Mouse (Mus musculus) T-cell, adult 2 months (primary cell): Measurements from ENCODE around the gene Fahd1.

Experiments used
- DNase-seq: peaks from one replicate; pipeline ENCODE4 v3.0.0; 2022; ENCODE audit warnings: low spot score

The Fahd1 gene

DNA sequence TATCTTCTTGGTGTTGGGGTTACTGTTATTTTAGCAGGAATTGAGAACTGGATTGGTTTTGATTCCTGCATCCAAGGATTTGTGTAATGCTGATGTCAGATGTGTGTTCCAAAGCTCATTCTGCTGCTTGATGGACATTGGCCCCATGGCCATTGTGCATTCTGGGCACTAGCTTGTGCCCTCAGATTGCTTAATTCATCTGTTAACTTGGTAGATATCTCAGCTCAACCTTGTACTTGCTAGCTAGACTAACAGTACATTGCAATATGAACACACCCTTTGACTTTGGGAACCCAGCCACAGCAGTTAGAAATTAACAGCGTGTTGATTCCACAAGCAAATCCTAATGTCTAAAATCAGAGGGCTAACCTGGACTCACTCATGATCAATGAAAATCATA is 2.8 kb downstream of the Fahd1 start:
- DNase-seq: no peak

DNA sequence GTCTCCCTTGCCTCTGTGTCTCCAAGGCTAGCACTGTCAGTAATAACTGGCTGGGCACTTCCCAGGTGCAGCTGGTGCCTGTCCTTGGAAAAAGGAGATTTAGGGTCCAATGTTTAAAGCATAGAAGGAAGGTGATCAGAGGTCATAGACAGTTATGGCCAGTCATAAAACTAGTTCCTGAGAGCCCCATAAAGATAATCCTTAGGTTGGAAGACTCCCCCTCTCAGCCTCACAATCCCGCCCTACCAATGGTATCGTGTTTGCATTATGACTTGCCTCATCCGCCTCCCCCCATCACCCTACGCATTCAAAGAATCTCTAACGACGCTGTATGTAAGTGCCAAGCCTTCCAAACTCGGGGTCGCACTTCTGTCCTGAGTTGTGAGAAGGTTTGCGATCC is 5.6 kb downstream of the Fahd1 start:
- no peak for DNase-seq

DNA sequence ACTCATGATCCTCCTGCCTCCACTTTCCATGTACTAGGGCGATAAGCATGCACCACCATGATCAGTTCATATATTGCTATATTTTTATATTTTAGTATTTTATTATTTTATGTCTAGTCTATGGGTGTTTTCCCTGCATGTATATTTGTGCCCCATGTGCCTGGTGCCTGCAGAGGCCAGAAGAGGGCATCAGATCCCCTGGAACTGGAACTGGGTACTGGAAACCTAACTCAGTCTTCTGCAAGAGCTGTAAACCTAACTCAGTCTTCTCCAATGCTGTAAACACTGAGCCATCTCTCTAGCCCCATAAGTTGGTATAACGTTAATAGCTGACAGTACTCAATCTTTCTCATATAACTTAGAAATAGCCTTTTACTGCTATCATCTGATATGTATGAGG is 7.5 kb downstream of the Fahd1 start:
- no peak for DNase-seq

DNA sequence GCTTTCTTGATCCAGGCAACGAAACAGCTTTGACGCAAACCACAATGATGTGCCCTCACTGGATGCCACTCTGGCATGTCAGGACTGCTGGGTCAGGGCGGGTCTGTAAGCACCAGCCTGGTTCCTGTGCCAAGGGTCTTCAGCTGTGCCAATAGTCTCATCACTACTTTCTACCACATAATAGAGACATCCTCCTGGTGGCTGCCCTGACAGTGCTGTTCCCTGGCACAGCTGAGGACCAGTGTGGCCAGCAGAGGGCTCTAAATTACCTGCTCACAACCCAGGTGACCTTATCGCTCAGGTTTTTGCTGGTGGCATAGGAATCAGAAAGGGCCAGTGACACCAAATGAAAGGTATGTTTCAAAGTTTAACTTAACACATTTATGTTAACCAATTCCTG is 9.0 kb downstream of the Fahd1 start:
- DNase-seq: peak; percentile 48

DNA sequence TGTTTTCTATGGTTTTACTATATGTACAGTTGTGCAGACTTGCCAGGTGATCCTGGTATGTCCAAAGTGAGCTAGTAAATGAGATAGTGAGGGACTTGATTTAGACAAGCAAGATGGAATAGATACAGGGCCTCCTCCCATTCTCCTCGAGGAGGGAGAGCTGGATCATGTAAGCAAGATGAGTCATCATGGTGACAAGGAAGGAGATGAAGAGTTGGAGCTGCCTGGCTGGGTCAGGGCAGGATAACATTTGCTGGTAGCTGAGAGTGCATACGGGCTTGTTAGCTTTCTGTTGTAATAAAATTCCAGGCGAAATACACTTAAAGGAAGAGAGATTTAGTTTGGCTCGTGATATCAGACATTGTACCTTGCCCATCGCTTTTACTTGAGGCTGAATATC is 9.8 kb downstream of the Fahd1 start:
- DNase-seq: no peak

DNA sequence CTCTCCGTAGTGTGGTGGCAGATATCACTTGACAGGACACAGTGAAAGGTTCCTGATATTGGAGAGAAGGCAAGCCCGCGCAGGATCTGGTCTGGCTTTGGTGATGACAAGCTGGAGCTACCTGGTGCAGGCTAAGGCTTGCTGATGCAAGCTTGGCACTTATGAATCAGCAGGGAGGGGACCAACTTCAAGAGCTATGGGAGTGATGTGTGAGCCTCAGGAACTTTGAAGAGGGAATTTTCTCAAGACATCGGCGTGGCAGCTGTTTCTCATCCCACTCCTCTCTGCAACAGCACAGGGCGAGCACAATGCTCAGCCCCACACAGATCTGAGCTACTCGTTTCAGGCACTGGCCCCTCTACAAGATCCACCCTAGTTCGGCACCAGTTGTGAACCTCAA is 10.3 kb downstream of the Fahd1 start, which contains the start of gene Hagh:
Gene Hagh (plus strand): TSS at position 302 of the 400 bp plus-strand sequence.
- DNase-seq: no peak

DNA sequence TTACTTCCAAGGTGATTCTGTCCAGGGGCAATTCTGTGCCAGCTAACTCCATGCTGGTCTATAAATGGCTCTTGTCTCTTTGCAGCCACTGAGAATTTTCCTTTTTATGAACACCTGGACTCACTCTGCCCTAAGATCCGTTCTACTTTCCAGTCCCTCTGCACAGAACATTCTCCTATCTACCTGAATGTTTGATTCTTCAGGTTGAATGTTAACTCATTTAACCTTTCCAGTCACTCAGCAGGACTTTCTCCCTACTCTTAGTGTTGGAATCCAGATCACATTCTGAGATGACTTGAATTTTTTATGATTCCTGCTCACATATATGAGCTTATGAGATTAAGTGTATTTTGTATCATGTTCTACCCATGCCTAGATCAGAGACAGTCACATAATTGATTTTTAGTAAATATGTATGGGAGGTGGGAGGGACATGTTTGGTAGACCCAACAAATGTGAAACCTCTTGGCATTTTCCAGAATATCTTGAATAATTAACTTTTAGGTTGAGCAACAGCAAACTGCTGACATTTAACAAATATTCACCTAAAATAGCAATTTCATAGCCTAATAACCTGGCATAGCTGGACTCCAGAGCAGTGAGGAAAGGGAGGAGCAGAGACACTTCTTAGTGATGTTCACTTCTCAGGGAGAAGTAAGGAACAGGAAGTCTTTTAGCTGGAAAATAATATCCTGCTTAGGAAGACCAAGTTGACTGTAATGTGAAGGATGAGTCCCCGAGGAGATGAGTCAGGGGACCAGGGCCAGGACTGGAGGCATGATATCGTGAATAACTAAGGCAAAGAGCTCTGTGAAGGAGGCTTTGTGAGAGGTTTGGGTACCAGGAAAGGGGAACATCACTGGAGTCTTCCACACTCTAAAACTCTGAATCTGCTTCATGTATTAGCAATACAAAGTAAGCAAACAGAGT is 28.5 kb downstream of the Fahd1 start:
- no peak for DNase-seq

DNA sequence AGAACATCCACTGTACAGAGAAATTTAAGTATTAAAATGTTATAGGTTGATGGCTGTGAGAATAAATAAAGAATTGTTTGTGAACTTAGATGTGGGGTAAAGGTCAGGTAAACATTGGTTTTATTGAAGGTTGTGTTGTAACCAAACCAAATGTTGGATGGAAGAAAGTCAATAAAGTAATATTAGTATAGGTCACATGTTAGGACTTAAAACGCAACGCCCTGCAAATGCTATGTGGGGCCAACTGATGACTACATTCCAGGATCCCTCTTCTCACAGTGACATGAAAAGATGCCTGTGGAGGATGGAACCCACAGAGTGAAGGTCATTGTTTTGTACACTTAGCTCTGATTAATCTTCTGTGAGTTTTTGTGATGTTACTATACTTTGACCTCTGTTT is 30.7 kb downstream of the Fahd1 start:
- DNase-seq: no peak

DNA sequence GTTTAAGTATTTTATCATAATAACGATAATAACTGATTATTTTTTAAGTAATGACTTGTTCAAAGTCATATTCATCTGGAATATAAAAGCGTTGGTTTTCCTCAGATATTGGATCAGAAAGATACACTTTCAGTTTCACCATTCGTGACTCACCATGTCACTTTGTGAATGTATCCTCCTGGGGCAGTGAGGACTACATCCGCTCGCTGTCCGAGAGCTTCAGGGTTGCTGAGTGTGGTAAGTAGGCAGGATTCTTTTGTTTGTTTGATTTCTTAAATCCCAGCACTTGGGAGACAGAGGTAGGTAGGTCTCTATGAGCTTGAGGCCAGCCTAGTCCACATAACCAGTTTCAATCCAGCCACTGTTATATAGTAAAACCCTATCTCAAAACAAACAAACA is 32.0 kb downstream of the Fahd1 start:
- no peak for DNase-seq

DNA sequence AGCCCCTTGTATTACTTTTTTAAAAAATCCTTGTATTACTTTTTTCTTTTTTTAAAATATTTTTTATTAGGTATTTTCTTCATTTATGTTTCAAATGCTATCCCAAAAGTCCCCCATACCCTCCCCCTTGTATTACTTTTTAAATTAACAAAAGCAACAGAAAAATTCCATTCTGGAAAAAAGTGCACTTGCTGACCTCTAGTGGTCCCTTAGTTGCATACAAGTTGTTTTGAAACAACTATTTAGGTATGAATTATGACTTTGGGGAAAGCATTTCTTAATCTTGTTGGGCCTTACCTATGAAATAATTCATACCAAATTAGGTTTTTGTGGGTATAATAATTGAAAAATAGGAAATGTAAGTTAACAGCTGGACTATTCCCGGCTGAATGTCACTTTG is 32.7 kb downstream of the Fahd1 start:
- no peak for DNase-seq

DNA sequence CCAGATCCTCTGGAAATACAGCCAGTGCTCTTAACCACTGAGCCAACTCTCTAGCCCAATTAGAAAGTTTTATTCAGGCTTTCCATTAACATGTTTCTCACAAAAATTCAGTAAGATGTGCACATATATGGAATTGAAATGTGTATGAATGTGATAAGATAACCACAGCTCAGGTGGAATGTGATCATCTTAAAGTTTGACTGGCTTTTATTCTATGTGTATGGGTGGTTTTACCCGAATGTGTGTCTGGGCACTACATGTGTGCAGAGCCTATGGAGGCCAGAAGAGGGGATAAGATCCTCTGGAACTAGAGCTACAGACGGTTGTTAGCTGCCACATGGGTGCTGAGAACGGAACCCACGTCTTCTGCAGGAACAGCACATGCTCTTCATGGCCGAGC is 34.9 kb downstream of the Fahd1 start:
- DNase-seq: no peak

DNA sequence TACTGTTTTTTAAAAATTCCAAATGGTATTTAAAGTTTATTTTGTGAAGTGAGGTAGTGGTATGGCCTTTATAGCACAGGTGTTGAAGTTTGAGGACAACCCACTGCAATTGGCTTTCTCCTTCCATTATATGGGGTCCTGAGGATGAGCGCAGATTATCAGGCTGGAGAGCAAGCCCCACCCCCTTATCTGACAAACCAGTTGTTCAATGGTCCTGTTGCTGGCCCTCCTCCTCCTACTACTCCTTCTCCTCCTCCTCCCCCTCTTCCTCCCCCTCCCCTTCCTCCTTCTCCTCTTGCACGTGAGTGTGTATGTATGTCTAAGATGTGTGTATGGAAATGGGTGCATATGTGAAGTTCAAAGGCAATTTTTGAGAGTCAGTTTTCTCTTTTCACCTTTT is 37.9 kb downstream of the Fahd1 start:
- DNase-seq: no peak

DNA sequence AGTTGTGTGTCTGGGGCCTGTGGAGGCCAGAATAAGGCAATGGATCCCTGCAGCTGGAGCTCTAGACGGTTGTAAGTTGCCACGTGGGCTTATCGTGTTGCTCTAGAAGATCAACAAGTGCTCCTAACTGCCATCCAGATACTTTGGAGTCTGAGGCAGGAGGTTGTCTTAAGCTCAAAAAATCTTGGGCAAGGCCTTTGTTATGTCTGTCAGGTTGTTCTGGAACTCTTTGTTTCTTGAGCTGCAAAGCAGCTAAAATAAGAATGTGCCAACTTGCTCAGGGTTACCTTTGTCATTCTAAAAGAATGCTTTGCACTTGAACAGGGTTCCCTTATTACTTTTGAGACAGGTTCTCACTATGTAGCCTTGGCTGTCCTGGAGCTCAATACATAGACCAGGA is 39.0 kb downstream of the Fahd1 start:
- DNase-seq: no peak

DNA sequence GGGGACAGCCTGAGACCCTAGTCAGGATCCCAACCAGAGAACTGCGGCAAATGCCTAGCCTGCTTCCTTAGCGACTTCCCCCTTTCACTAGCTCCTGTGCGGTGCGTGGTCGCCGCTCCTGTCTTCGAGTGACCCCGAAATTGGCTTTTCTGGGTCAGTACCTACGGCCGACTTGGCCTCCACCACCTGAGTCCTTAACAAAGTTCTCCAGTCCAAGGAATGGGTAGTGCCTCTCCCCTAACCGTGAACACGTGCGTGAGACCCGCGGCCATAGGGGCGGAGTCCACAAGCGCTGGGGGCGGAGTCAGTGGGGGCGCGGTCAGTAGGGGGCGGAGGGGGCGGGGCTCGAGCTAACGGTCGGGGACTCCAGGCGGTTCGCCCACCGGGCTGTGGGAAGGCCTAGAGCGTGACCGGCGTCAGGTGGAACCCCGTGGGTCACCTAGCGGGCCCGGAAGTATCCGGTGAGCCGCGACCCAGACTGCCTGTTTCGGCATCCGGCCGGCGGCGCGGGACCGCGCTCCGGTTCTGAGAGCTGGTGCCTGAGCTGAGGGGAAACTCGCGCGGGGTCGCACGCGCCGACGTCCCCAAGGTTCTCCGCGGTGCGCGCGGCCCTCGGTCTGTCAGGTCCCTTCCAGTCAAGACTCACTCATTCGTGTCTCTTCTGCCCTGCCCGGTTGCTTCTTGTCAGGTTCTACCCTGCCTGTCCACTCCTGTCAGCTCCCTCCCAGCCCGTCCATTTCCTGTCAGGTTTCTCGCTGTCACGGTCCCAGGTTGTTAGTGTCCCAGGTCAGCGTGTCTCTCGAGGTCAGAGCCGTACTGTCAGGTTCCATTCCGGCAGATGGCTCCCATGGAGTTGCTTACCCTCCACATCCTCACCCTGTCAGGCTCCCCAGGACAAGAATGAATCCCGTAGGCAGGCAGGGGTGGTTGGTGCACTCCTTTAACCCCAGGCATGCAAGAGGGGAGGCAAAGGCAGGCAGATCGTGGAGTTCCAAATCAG is 45.9 kb downstream of the Fahd1 start, which contains the start of gene Meiob:
Gene Meiob (plus strand): TSS at position 338 of the 1,000 bp plus-strand sequence.
- peak; percentile 52 for DNase-seq

DNA sequence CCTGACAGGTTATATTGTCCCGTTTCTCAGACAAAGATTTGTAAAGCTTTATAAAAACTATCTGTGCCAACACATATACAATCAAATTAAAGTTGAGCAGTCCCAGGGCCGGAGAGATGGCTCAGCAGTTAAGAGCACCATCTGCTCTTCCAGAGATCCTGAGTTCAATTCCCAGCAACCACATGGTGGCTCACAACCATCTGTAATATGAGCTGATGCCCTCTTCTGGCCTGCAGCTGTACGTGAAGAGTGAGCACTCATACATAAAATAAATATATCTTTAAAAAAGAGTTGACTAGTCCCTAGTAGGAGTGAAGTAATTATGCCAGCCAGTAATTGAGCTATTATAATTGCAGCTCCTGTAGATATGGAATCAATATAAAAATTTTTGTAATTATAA is 49.6 kb downstream of the Fahd1 start:
- no peak for DNase-seq

DNA sequence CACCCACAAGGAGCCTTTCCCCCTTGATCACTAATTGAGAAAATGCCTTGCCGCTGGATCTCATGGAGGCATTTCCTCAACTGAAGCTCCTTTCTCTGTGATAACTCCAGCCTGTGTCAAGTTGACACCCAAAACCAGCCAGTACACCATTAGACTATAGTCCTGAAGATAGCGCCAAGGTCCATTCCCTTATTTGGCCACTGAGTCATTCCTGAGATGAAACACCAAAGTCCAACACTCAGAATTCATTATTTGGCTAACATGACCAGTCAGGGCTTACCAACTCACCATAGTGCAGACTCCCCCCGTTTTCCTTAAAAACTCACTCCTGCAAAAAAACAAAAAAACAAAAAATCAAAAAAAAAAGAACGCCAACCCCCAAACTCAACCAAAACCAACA is 50.7 kb downstream of the Fahd1 start:
- no peak for DNase-seq
